Mouse (Mus musculus): ENCODE data around the gene C87436. TPM values are rescaled to one million over a fixed set of nuclear protein-coding genes. Genes with fewer than 3 reads are reported as not detected.

The C87436 gene
- total and polyA plus RNA-seq, 3 experiments, result 5.2 to 8.7 (median 8.1) TPM

- peaks cover 4% of the 10 kb centered on the region for H3K9me3 ChIP-seq (replicated peaks; ENCODE audit: low read length)
- dilution Hi-C loops (cut with MboI; ENCODE audit: extremely low pct_ligation_motif_present, extremely low pct_unique_long_range_greater_than_20kb, low sequenced_read_pairs), result no loop called here
- no peak overlapping the region for H3K4me3 ChIP-seq (replicated peaks in 1 of 3; ENCODE audit: low read depth in 2 of 3, low read length in 2 of 3, poor library complexity in 1 of 3)
- peaks cover 6 to 30% of the 10 kb centered on the region in 2 experiments; a peak in 3 of 4 replicates for H3K4me1 ChIP-seq (ENCODE audit: control insufficient read depth in 1 of 2, insufficient read depth in 2 of 2)
- H3K36me3 ChIP-seq (replicated peaks in 1 of 2; ENCODE audit: control insufficient read depth in 1 of 2, insufficient read depth in 1 of 2, low read length in 1 of 2), result no peaks in the 10 kb centered on the region
- no peak overlapping the region for H3K4me2 ChIP-seq (ENCODE audit: insufficient read depth, low read depth, poor library complexity, severe bottlenecking)
- H3K27ac ChIP-seq (ENCODE audit: insufficient read depth, low read depth), result no peak overlapping the region
- in situ Hi-C loops (cut with MboI; ENCODE audit: low pct_ligation_motif_present, low pct_unique_long_range_greater_than_20kb, low sequenced_read_pairs), result no loop called here
- H3K79me2 ChIP-seq (replicated peaks; ENCODE audit: control insufficient read depth, extremely low read depth, insufficient read depth, poor library complexity, severe bottlenecking), result no peaks in the 10 kb centered on the region
- no peak for DNase-seq (ENCODE audit: extremely low read depth)
- no peaks in the 10 kb centered on the region for H3K27me3 ChIP-seq (replicated peaks)
- TF ChIP-seq MAX (IDR thresholded peaks at IDR 0.05; ENCODE audit: low read length), result no peak
- no peak for TF ChIP-seq MAZ (IDR thresholded peaks at IDR 0.05; ENCODE audit: low read depth, low read length)
- no peak for TF ChIP-seq MYC (IDR thresholded peaks at IDR 0.05; ENCODE audit: low read depth, low read length)
- TF ChIP-seq POLR2AphosphoS2 (IDR thresholded peaks at IDR 0.05; ENCODE audit: low read depth, low read length), result no peak
- TF ChIP-seq USF2 (conservative IDR thresholded peaks at IDR 0.05; ENCODE audit: low read depth, low read length), result no peak
- TF ChIP-seq KAT2A (IDR thresholded peaks at IDR 0.05; ENCODE audit: insufficient replicate concordance, low read length), result no peak
- no peak for TF ChIP-seq NELFE (IDR thresholded peaks at IDR 0.05; ENCODE audit: low read depth, low read length)
- no peak for TF ChIP-seq POLR2A (IDR thresholded peaks at IDR 0.05; ENCODE audit: low read depth, low read length)
- no peak overlapping the region for H3K9ac ChIP-seq (ENCODE audit: insufficient read depth, low read depth)
Measured at GRCm38 (mm10) chr6:86496585-86496984, 58.4 kb downstream of the C87436 start.

GRCm38 (mm10) chr6:86497071-86497815 lies 59.1 kb downstream of the C87436 start:
- dilution Hi-C loops (cut with MboI; ENCODE audit: extremely low pct_ligation_motif_present, extremely low pct_unique_long_range_greater_than_20kb, low sequenced_read_pairs), result no loop called here
- H3K4me3 ChIP-seq (replicated peaks in 1 of 3; ENCODE audit: low read depth in 2 of 3, low read length in 2 of 3, poor library complexity in 1 of 3), result no peak overlapping the region
- no peaks in the 10 kb centered on the region for H3K27me3 ChIP-seq (replicated peaks)
- peaks cover 6 to 30% of the 10 kb centered on the region in 2 experiments; a peak in 3 of 4 replicates for H3K4me1 ChIP-seq (ENCODE audit: control insufficient read depth in 1 of 2, insufficient read depth in 2 of 2)
- H3K79me2 ChIP-seq (replicated peaks; ENCODE audit: control insufficient read depth, extremely low read depth, insufficient read depth, poor library complexity, severe bottlenecking), result no peaks in the 10 kb centered on the region
- H3K4me2 ChIP-seq (ENCODE audit: insufficient read depth, low read depth, poor library complexity, severe bottlenecking), result peak overlapping the region; percentile 35; the same call in 1 of the 2 replicates
- peaks cover 4% of the 10 kb centered on the region for H3K9me3 ChIP-seq (replicated peaks; ENCODE audit: low read length)
- DNase-seq (ENCODE audit: extremely low read depth), result peak; percentile 31
- in situ Hi-C loops (cut with MboI; ENCODE audit: low pct_ligation_motif_present, low pct_unique_long_range_greater_than_20kb, low sequenced_read_pairs), result no loop called here
- H3K27ac ChIP-seq (ENCODE audit: insufficient read depth, low read depth), result no peak overlapping the region
- H3K36me3 ChIP-seq (replicated peaks in 1 of 2; ENCODE audit: control insufficient read depth in 1 of 2, insufficient read depth in 1 of 2, low read length in 1 of 2), result no peaks in the 10 kb centered on the region
- H3K9ac ChIP-seq (ENCODE audit: insufficient read depth, low read depth), result no peak overlapping the region
- no peak for TF ChIP-seq MEF2A (IDR thresholded peaks at IDR 0.05; ENCODE audit: borderline replicate concordance, low read depth, low read length)
- TF ChIP-seq GABPA (IDR thresholded peaks at IDR 0.05; ENCODE audit: insufficient replicate concordance, low read depth, low read length), result no peak
- TF ChIP-seq MAX (IDR thresholded peaks at IDR 0.05; ENCODE audit: low read length), result no peak
- no peak for TF ChIP-seq EP300 (IDR thresholded peaks at IDR 0.05; ENCODE audit: low read length)
- TF ChIP-seq PAX5 (IDR thresholded peaks at IDR 0.05; ENCODE audit: low read length), result no peak
- TF ChIP-seq HCFC1 (IDR thresholded peaks at IDR 0.05; ENCODE audit: low read depth, low read length), result peak; percentile 13; the same call in 1 of the 2 replicates
- TF ChIP-seq BHLHE40 (IDR thresholded peaks at IDR 0.05; ENCODE audit: low read depth, low read length), result no peak
- no peak for TF ChIP-seq JUN (IDR thresholded peaks at IDR 0.05; ENCODE audit: insufficient read depth, low read depth, low read length)
- no peak for TF ChIP-seq MXI1 (IDR thresholded peaks at IDR 0.05; ENCODE audit: low read depth, low read length)
- no peak for TF ChIP-seq UBTF (IDR thresholded peaks at IDR 0.05; ENCODE audit: low read depth, low read length)
- no peak for TF ChIP-seq ELF1 (IDR thresholded peaks at IDR 0.05; ENCODE audit: low read depth, low read length)
- no peak for TF ChIP-seq MAZ (IDR thresholded peaks at IDR 0.05; ENCODE audit: low read depth, low read length)
- TF ChIP-seq MAFK (IDR thresholded peaks at IDR 0.05; ENCODE audit: insufficient replicate concordance, low read length), result no peak
- TF ChIP-seq POLR2A (IDR thresholded peaks at IDR 0.05; ENCODE audit: low read depth, low read length), result no peak
- TF ChIP-seq TCF12 (IDR thresholded peaks at IDR 0.05; ENCODE audit: low read depth, low read length), result peak; percentile 28; the same call in 1 of the 2 replicates
- TF ChIP-seq MYC (IDR thresholded peaks at IDR 0.05; ENCODE audit: low read depth, low read length), result no peak
- TF ChIP-seq ZKSCAN1 (IDR thresholded peaks at IDR 0.05; ENCODE audit: borderline replicate concordance, low read depth, low read length), result no peak
- no peak for TF ChIP-seq NRF1 (IDR thresholded peaks at IDR 0.05; ENCODE audit: low read depth, low read length)
- no peak for TF ChIP-seq RCOR1 (conservative IDR thresholded peaks at IDR 0.05; ENCODE audit: low read depth, low read length)
- TF ChIP-seq CTCF (conservative IDR thresholded peaks at IDR 0.05 in 1 of 2, IDR thresholded peaks at IDR 0.05 in 1 of 2; ENCODE audit: low read depth in 2 of 2, low read length in 2 of 2), result peak in 1 of 2 experiments; percentile 34; a peak in 2 of 4 replicates
- TF ChIP-seq NELFE (IDR thresholded peaks at IDR 0.05; ENCODE audit: low read depth, low read length), result no peak
- TF ChIP-seq ZC3H11A (IDR thresholded peaks at IDR 0.05; ENCODE audit: low read depth, low read length), result no peak
- no peak for TF ChIP-seq SMC3 (IDR thresholded peaks at IDR 0.05; ENCODE audit: low read depth, low read length)
- no peak for TF ChIP-seq KAT2A (IDR thresholded peaks at IDR 0.05; ENCODE audit: insufficient replicate concordance, low read length)
- no peak for TF ChIP-seq SIN3A (IDR thresholded peaks at IDR 0.05; ENCODE audit: low read length)
- TF ChIP-seq ETS1 (conservative IDR thresholded peaks at IDR 0.05; ENCODE audit: low read depth, low read length), result 0 out of 2 replicates have a peak, but pooled peaks have one; percentile 12
